Mouse (Mus musculus) lung, embryonic 16.5 days (tissue): ENCODE measurements around the gene Thoc7. TPM values are rescaled to one million over a fixed set of nuclear protein-coding genes. Genes with fewer than 3 reads are reported as not detected.

Experiments
- ATAC-seq: fragments of 200-750 bp; cut with Nextera tagmentation; 2 replicates; pipeline ENCODE4 v1.8.0; 2017; ENCODE audit warnings: low read depth, mild to moderate bottlenecking, moderate library complexity
- H3K27ac ChIP-seq: fragments of 300-500 bp; sonication (generic); 2 replicates; pipeline ENCODE4 v1.5.1; 2014; ENCODE audit warnings: mild to moderate bottlenecking, control low read depth, low read length
- H3K27me3 ChIP-seq: fragments of 300-500 bp; sonication (generic); 2 replicates; pipeline ENCODE4 v1.6.1; 2014; ENCODE audit warnings: low read depth, low read length, mixed read lengths; ENCODE audit not compliant: control insufficient read depth, insufficient read depth
- H3K36me3 ChIP-seq: fragments of 300-500 bp; sonication (generic); 2 replicates; pipeline ENCODE4 v1.6.1; 2014; ENCODE audit warnings: low read length; ENCODE audit not compliant: control insufficient read depth, insufficient read depth
- H3K4me1 ChIP-seq: fragments of 300-500 bp; sonication (generic); replicated peaks from 2 replicates; pipeline ENCODE4 v1.6.1; 2014; ENCODE audit warnings: low read length, mixed read lengths; ENCODE audit not compliant: control insufficient read depth, insufficient read depth
- H3K4me2 ChIP-seq: fragments of 300-500 bp; sonication (generic); 2 replicates; pipeline ENCODE4 v1.6.1; 2014; ENCODE audit warnings: low read depth, low read length, control low read depth
- H3K4me3 ChIP-seq: fragments of 300-500 bp; sonication (generic); 2 replicates; pipeline ENCODE4 v1.5.1; 2014; ENCODE audit warnings: mild to moderate bottlenecking, low read length, control low read depth
- H3K9ac ChIP-seq: fragments of 300-500 bp; sonication (generic); 2 replicates; pipeline ENCODE4 v1.6.1; 2014; ENCODE audit warnings: low read length, control low read depth
- H3K9me3 ChIP-seq: fragments of 300-500 bp; sonication (generic); 2 replicates; pipeline ENCODE4 v1.6.1; 2016; ENCODE audit warnings: low read length; ENCODE audit not compliant: control insufficient read depth
- WGBS: fragments of 180-500 bp; shearing (Covaris S2); extraction: QIAGEN DNeasy Blood & Tissue Kit; methylation state at CpG from one replicate; pipeline ENCODE4 v1.1.7; 2014; 5-methylcytosine and 5-hydroxymethylcytosine counted together
- polyA plus RNA-seq: library from polyadenylated mRNA; unstranded; fragments of >200 nt; fragmentation: Nextera tagmentation; extraction: Ambion mirVana; gene quantifications from 2 replicates; pipeline ENCODE4 v1.2.1, GENCODE M21; 2015

Thoc7 gene
- polyA plus RNA-seq, 1 experiment from 2014 or later = 165 TPM

DNA sequence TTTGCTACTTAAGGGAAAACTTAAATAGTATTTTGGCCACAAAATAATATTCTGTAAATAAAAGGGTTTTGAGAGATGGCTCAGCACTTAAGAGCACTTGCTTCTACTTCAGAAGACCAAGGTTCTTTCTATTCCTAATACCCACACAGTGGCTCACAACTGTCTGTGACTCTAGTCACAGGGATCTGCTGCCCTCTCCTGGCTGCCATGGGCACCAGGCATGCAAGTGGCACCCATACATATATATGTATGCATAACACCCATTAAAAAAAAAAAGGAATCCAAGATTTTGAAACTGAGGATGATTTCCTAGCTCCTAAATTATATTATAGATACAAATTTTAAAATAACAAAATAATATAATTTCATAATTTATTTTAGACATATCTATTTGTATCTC is 11.3 kb downstream of the Thoc7 start:
- Histone ChIP-seq H3K9ac (no peak overlapping the region), H3K27ac (no peak overlapping the region), H3K27me3 (no peaks in the 10 kb centered on the region), H3K36me3 (peaks cover 27% of the 10 kb centered on the region), H3K4me1 (no peaks in the 10 kb centered on the region), H3K4me2 (no peak overlapping the region), H3K9me3 (no peaks in the 10 kb centered on the region), H3K4me3 (no peak overlapping the region)
- peak; percentile 57; the same call in 1 of the 2 replicates for ATAC-seq

DNA sequence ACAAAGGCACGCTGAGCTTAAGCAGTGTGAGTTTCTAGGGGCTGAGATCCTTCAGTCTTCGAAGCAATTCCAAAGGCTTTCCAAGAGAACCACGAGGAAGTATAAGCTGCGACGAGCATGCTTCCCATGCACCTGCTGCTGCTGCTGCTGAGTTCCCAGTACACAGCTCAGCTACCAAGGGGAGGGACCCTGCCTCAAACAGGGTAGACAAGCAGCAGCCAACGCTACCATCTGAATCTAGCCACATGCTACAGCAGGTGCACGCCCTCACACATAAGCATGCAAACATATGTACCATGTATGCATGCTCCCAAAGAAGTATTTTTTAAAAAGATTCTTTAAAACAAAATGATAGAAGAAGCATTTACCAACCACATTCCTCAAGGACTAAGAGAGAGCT is 13.3 kb downstream of the Thoc7 start:
- no peak overlapping the region for H3K4me3 ChIP-seq
- peaks cover 25% of the 10 kb centered on the region for H3K36me3 ChIP-seq
- no peak overlapping the region for H3K4me2 ChIP-seq
- H3K9me3 ChIP-seq = no peaks in the 10 kb centered on the region
- no peak overlapping the region for H3K9ac ChIP-seq
- no peak for ATAC-seq
- no peaks in the 10 kb centered on the region for H3K27me3 ChIP-seq
- H3K27ac ChIP-seq = no peak overlapping the region
- WGBS = 90% methylated on average over 7 of the region's 7 CpGs
- no peaks in the 10 kb centered on the region for H3K4me1 ChIP-seq

DNA sequence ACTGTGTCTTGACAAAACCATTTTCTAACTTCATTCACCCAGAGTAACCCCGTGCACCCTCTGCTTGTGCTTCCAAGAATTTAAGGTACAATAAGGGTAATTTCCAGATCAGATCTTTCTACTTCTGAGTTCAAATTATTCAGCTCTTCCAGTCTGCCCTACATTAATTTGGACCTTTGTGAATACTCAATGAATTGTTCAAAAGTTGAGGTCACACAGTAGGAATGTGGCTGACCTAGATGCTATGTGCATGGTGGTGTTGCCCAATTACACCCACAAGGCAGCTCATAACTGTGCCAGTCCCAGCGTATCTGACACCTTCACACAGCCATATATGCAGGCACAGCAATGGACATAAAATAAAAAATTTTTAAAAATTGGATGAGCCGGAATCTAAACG is 17.0 kb downstream of the Thoc7 start:
- no peak overlapping the region for H3K4me3 ChIP-seq
- no peaks in the 10 kb centered on the region for H3K9me3 ChIP-seq
- H3K4me1 ChIP-seq = no peaks in the 10 kb centered on the region
- peaks cover 11% of the 10 kb centered on the region for H3K36me3 ChIP-seq
- H3K9ac ChIP-seq = no peak overlapping the region
- ATAC-seq = no peak
- H3K27me3 ChIP-seq = no peaks in the 10 kb centered on the region
- H3K27ac ChIP-seq = no peak overlapping the region
- no peak overlapping the region for H3K4me2 ChIP-seq
- WGBS = 86% methylated on average over 4 of the region's 4 CpGs

DNA sequence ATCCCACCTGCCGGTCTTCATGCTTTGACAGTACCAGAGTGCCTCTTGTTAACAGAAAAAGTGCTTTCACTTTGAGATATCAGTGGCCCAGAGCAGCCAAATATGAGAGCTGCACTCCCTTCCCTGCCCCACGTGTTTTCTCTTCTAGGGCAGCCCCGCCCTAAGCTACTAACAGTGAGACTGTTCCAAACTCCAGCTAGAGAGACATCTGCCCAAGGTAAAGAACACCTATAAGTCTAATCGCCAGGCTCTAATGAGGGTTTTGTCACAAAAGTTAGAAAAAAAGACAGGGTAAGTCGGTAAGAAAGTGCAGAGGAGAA is 27.6 kb downstream of the Thoc7 start:
- H3K9ac ChIP-seq = peak overlapping the region; percentile 56
- peak; percentile 45 for ATAC-seq

DNA sequence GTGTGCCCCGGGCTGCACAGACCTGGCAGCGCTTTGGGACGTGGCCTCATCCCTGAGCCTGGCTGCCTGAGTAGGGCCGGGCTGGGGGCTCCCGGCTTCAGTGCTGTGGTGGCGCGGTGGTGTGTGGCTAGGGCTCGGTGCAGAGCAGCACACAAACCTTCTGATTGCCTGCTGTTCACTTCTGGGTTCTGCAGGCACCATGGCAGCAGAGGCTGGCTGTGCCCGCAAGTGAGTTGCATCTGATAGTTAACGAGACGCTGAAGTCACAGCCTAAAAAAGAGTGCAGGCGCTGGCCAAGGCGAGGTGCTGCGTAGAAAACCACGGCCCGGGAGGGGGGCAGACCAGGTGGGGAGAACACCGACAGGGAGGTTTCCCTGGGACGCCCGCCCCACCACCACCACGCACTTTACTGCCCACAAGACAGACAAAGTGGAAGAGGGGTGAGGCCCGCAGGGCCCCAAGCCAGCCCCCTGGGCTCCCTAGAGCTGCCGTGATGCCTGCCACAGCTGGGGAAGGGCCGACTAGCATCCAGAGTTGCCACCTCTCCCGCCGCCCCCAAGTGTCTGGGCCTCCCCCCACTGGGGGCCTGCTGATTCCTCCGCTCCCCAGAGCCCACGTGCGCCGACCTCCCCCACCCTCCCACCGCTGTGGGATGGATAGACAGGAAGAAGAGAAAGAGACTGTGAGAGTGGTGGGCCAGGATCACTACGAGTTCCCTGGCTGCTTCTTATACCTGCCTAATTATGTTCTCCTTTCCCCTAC is 28.2 kb downstream of the Thoc7 start:
- Histone ChIP-seq H3K27me3 (no peaks in the 10 kb centered on the region), H3K9ac (peak overlapping the region; percentile 56), H3K4me2 (peak overlapping the region; percentile 47), H3K4me1 (peaks cover 3% of the 10 kb centered on the region; the same call in 1 of the 2 replicates), H3K4me3 (peak overlapping the region; percentile 44), H3K36me3 (no peaks in the 10 kb centered on the region), H3K27ac (no peak overlapping the region), H3K9me3 (peaks cover 4% of the 10 kb centered on the region; the same call in 1 of the 2 replicates)
- 24% methylated on average over 26 of the region's 31 CpGs for WGBS
- ATAC-seq = peak; percentile 64

More for the DNA sequence above, 27.6 kb downstream of the Thoc7 start:
- Histone ChIP-seq H3K27me3 (no peaks in the 10 kb centered on the region), H3K36me3 (no peaks in the 10 kb centered on the region), H3K27ac (no peak overlapping the region), H3K4me3 (peak overlapping the region; percentile 44), H3K4me1 (peaks cover 3% of the 10 kb centered on the region; the same call in 1 of the 2 replicates), H3K4me2 (peak overlapping the region; percentile 47), H3K9me3 (peaks cover 4% of the 10 kb centered on the region; the same call in 1 of the 2 replicates)
- 37% methylated on average over 5 of the region's 5 CpGs for WGBS

DNA sequence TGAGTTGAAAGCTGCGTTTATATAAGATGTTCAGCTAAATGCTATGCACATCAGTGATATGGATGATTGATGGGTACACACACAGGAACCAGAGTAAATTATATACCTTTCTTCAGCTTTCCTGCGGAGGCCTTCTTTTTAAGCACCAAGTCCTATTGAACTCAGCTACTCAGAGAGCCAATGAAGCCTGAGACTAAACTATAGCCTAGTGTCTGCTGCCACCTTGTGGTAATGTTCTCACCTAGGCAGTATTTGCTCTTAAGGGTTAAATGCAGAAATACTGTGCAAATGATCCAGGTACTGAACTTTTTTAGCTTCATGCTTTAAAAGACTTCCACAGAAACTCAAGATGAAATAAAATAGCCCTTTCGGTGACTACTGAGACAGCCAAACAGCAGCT is 44.0 kb downstream of the Thoc7 start:
- Histone ChIP-seq H3K9ac (no peak overlapping the region), H3K4me1 (0 out of 2 replicates have a peak, but pooled peaks cover 5% of the 10 kb centered on the region), H3K36me3 (no peaks in the 10 kb centered on the region), H3K27ac (no peak overlapping the region), H3K4me3 (no peak overlapping the region), H3K27me3 (no peaks in the 10 kb centered on the region), H3K9me3 (no peaks in the 10 kb centered on the region), H3K4me2 (no peak overlapping the region)
- 29% methylated on average over 3 of the region's 3 CpGs for WGBS
- no peak for ATAC-seq

DNA sequence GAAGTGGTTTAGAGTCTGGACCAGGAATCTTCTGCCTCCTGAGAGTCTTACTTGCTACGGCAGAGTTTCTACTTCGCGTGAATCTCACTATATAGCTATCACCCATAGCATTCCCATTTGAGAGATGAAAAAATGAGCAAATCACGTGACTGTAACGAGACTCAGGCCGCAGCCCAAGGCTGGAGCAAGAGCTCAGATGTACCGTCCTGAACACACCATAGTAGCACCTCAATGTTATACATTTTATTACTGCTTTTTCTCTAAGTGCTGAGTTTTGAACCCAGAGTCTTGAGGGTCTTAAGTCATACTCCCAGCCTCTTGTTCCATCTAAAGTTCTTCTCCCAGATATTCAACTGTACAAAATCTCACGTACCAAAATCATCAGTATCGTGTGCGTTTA is 44.4 kb downstream of the Thoc7 start:
- 82% methylated on average over 10 of the region's 10 CpGs for WGBS
- no peak overlapping the region for H3K4me2 ChIP-seq
- no peaks in the 10 kb centered on the region for H3K9me3 ChIP-seq
- ATAC-seq = no peak
- H3K4me3 ChIP-seq = no peak overlapping the region
- 0 out of 2 replicates have a peak, but pooled peaks cover 5% of the 10 kb centered on the region for H3K4me1 ChIP-seq
- no peak overlapping the region for H3K27ac ChIP-seq
- no peak overlapping the region for H3K9ac ChIP-seq
- H3K27me3 ChIP-seq = no peaks in the 10 kb centered on the region
- no peaks in the 10 kb centered on the region for H3K36me3 ChIP-seq

DNA sequence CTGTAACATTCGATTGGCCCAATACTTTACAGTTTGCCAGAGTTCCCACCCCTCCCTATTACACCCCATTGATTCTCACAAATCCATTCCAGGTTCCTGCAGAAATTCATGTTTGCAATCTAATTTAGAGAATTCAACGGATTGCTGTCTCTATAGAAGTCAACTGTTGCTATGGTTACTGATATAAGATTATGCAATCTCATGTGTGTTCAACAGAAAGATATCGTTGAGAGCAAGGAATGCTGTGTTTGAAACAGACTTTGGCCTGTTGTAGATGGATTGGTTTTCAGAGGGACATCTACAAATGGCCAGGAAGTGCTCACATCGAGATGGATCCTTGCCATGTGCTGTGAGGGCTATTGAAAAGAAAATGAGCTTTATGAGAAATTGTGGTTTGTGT is 46.4 kb downstream of the Thoc7 start:
- Histone ChIP-seq H3K36me3 (no peaks in the 10 kb centered on the region), H3K9me3 (no peaks in the 10 kb centered on the region), H3K4me1 (0 out of 2 replicates have a peak, but pooled peaks cover 5% of the 10 kb centered on the region), H3K27me3 (no peaks in the 10 kb centered on the region), H3K4me2 (no peak overlapping the region), H3K4me3 (no peak overlapping the region), H3K27ac (no peak overlapping the region), H3K9ac (no peak overlapping the region)
- no peak for ATAC-seq
- WGBS = 30% methylated on average over 4 of the region's 4 CpGs

DNA sequence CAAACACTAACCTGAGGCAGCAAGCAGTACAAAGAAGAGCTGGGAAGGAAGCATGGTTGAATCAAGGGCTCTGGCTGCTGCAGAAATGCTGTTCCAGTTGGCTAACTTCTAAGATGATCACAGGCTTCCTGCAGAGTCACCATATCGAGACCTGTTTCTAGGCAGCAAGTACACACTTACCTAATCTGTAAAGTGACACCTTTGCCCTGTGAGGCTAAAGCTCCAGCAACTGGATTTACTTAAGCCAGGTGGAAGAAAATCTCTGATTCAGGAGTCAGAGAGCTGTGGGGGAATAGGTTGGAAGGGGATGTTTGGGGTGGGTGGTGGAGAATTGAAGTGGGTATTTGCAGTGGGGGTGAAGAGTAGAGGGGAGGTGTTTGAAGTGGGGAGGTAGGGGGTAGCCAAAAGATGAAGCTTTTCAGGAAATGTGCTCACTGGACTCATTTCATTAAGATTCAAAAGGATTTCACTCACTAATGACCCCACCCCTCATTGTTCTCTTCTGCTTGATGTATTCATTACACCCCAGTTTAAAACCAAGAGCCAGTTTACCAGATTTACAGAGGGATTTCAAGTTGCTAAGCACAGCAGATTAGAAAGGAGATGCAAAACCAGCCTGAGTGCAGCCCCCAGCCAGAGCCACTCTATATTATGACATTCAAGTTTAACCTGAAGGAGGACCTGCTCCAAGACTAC is 47.1 kb downstream of the Thoc7 start, which contains the start of gene Gm281:
Gene Gm281 (minus strand): TSS at position 92 of the 696 bp plus-strand sequence.
- H3K9ac ChIP-seq = no peak within 1 kb of the TSS
- ATAC-seq = no peak
- H3K4me2 ChIP-seq = no peak within 1 kb of the TSS
- H3K36me3 ChIP-seq = no peaks in the 10 kb centered on the region
- H3K9me3 ChIP-seq = no peaks in the 10 kb centered on the region
- WGBS = 30% methylated on average over 1 of the region's 1 CpGs
- 0 out of 2 replicates have a peak, but pooled peaks cover 5% of the 10 kb centered on the region for H3K4me1 ChIP-seq
- no peak within 1 kb of the TSS for H3K4me3 ChIP-seq
- H3K27ac ChIP-seq = no peak within 1 kb of the TSS
- H3K27me3 ChIP-seq = no peaks in the 10 kb centered on the region
